Mouse (Mus musculus) kidney, adult 2 months (tissue): ENCODE measurements around the gene Tenm4. TPM values are rescaled to one million over a fixed set of nuclear protein-coding genes. Genes with fewer than 3 reads are reported as not detected.

Source experiments
- DNase-seq: peaks from one replicate; pipeline ENCODE4 v3.0.0; 2021
- H3K27ac ChIP-seq: fragments of 200-500 bp; 2 replicates; pipeline ENCODE4 v1.5.1; 2012; ENCODE audit warnings: low read depth, low read length, control low read depth, inconsistent platforms; ENCODE audit not compliant: insufficient read depth
- H3K27me3 ChIP-seq: fragments of 200-500 bp; replicated peaks from 2 replicates; pipeline ENCODE4 v1.6.1; 2012; ENCODE audit warnings: mild to moderate bottlenecking, moderate library complexity, low read length, inconsistent platforms; ENCODE audit not compliant: control insufficient read depth, insufficient read depth
- H3K36me3 ChIP-seq: fragments of 200-500 bp; 2 replicates; pipeline ENCODE4 v1.6.1; 2012; ENCODE audit warnings: mild to moderate bottlenecking, moderate library complexity, low read length, inconsistent platforms; ENCODE audit not compliant: control insufficient read depth, insufficient read depth
- H3K4me1 ChIP-seq: fragments of 200-500 bp; 2 replicates; pipeline ENCODE4 v1.6.1; 2011; ENCODE audit warnings: low read length; ENCODE audit not compliant: control insufficient read depth, insufficient read depth
- H3K4me3 ChIP-seq: fragments of 200-500 bp; 2 replicates; pipeline ENCODE4 v1.5.1; 2011; ENCODE audit warnings: mild to moderate bottlenecking, low read depth, low read length, control low read depth; ENCODE audit not compliant: insufficient read depth
- CTCF ChIP-seq: fragments of 200-500 bp; conservative IDR thresholded peaks from 2 replicates; pipeline ENCODE4 v1.5.1; 2011; ENCODE audit warnings: low read depth, mild to moderate bottlenecking, control low read depth, low read length, moderate library complexity, mixed read lengths; ENCODE audit not compliant: insufficient read depth, insufficient read length
- POLR2A ChIP-seq: fragments of 200-500 bp; IDR thresholded peaks from one replicate; pipeline ENCODE4 v1.6.1; 2011; ENCODE audit warnings: low read depth, low read length, control low read depth
- whole genome bisulfite sequencing: fragments of 180-500 bp; shearing (Covaris S2); methylation state at CpG from one replicate; pipeline ENCODE4 v1.1.7; 2018; 5-methylcytosine and 5-hydroxymethylcytosine counted together
- polyA plus RNA-seq: library from polyadenylated mRNA; depleted of rRNA; stranded (reverse); fragments of >200 nt; gene quantifications from 2 replicates; pipeline ENCODE4 v1.2.3, GENCODE M21; 2012

Gene Tenm4
- polyA plus RNA-seq, 1 experiment = 3.3 TPM

GRCm38 (mm10) chr7:96524486-96525205, 353.6 kb downstream of the Tenm4 start:
- WGBS = 66% methylated on average over 8 of the region's 8 CpGs
- H3K4me1 ChIP-seq = no peaks in the 10 kb centered on the region
- no peak overlapping the region for H3K4me3 ChIP-seq
- no peak for DNase-seq
- H3K27me3 ChIP-seq = no peaks in the 10 kb centered on the region
- no peak overlapping the region for H3K27ac ChIP-seq
- TF ChIP-seq POLR2A (no peak), CTCF (no peak)
- no peaks in the 10 kb centered on the region for H3K36me3 ChIP-seq

GRCm38 (mm10) chr7:96525344-96525743, 354.3 kb downstream of the Tenm4 start:
- Histone ChIP-seq H3K27me3 (no peaks in the 10 kb centered on the region), H3K36me3 (no peaks in the 10 kb centered on the region), H3K27ac (no peak overlapping the region), H3K4me3 (no peak overlapping the region), H3K4me1 (no peaks in the 10 kb centered on the region)
- no peak for DNase-seq
- WGBS = 71% methylated on average over 1 of the region's 1 CpGs
- no peak for TF ChIP-seq CTCF

GRCm38 (mm10) chr7:96530571-96531426, 359.8 kb downstream of the Tenm4 start:
- TF ChIP-seq POLR2A (no peak), CTCF (no peak)
- DNase-seq = no peak
- H3K36me3 ChIP-seq = no peaks in the 10 kb centered on the region
- H3K27me3 ChIP-seq = no peaks in the 10 kb centered on the region
- H3K27ac ChIP-seq = no peak overlapping the region
- no peaks in the 10 kb centered on the region for H3K4me1 ChIP-seq
- WGBS = 69% methylated on average over 10 of the region's 10 CpGs
- no peak overlapping the region for H3K4me3 ChIP-seq

- Histone ChIP-seq H3K27ac (no peak overlapping the region), H3K4me3 (no peak overlapping the region), H3K4me1 (no peaks in the 10 kb centered on the region), H3K27me3 (no peaks in the 10 kb centered on the region), H3K36me3 (no peaks in the 10 kb centered on the region)
- WGBS = 36% methylated on average over 5 of the region's 5 CpGs
- DNase-seq = no peak
- no peak for TF ChIP-seq POLR2A
- no peak for TF ChIP-seq CTCF
Observed at GRCm38 (mm10) chr7:96531954-96532737, 361.1 kb downstream of the Tenm4 start.

- TF ChIP-seq POLR2A (no peak), CTCF (no peak)
- no peaks in the 10 kb centered on the region for H3K4me1 ChIP-seq
- no peaks in the 10 kb centered on the region for H3K27me3 ChIP-seq
- H3K36me3 ChIP-seq = no peaks in the 10 kb centered on the region
- no peak for DNase-seq
- H3K4me3 ChIP-seq = no peak overlapping the region
- no peak overlapping the region for H3K27ac ChIP-seq
- 57% methylated on average over 5 of the region's 5 CpGs for WGBS
Observed at GRCm38 (mm10) chr7:96532804-96533400, 361.9 kb downstream of the Tenm4 start.

GRCm38 (mm10) chr7:96536313-96536880, 365.4 kb downstream of the Tenm4 start:
- WGBS = 80% methylated on average over 9 of the region's 9 CpGs
- TF ChIP-seq CTCF = no peak
- no peak for TF ChIP-seq POLR2A

More at GRCm38 (mm10) chr7:96536313-96536880, 365.4 kb downstream of the Tenm4 start:
- H3K4me1 ChIP-seq = no peaks in the 10 kb centered on the region
- H3K36me3 ChIP-seq = no peaks in the 10 kb centered on the region
- H3K4me3 ChIP-seq = no peak overlapping the region
- H3K27ac ChIP-seq = no peak overlapping the region
- H3K27me3 ChIP-seq = no peaks in the 10 kb centered on the region
- DNase-seq = no peak
